Mouse (Mus musculus) megakaryocyte, embryonic 14.5 days (primary cell): ENCODE results near the gene Efr3b.

ENCODE experiments used
- FLI1 ChIP-seq: IDR thresholded peaks from 2 replicates; pipeline ENCODE4 v1.6.1; 2012; ENCODE audit warnings: low read length, inconsistent platforms, mixed read lengths
- GATA1 ChIP-seq: IDR thresholded peaks from 3 replicates; pipeline ENCODE4 v1.6.1; 2012; ENCODE audit warnings: mixed read lengths, low read length, inconsistent platforms, borderline replicate concordance

DNA sequence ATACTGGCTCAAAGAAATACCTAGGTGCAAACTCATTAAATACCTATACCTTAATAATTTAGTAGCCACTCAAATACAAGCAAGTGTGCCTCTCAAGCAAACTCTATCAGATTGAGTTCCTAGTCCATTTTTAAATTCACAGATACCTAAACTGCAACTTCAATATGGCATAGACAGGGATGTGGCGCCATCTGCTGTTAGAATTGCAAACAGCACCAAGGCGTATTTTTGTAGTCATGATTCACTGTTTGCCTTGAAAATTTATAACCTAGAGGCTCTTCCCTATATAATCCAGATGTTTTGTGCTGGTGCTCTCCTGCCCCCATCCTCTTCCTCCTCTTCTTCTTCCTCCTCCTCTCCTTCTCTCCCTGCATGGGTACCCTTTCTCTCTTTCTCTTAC is 41.6 kb upstream of the Efr3b start:
- TF ChIP-seq GATA1 (no peak), FLI1 (no peak)
